Mouse (Mus musculus) frontal cortex, postnatal 36 days (tissue): ENCODE results near the gene C1d.
"Not testable (repeated sequence)": the region's sequence is repeated elsewhere in the genome, so short reads cannot be mapped to it uniquely, and the experiment has no call there.

Source experiments
- DNase-seq, 2 experiments: peaks; one replicate each; pipeline ENCODE4 v3.0.0; 2022; ENCODE audit warnings: low spot score in 2 of 2

C1d gene

GRCm38 (mm10) chr11:17257443-17257842 lies at the start of gene C1d:
TSS of gene C1d (plus strand) at chr11:17257579.
- DNase-seq = peak; percentile 97

GRCm38 (mm10) chr11:17211258-17212140 lies 45.9 kb upstream of the C1d start, which contains the start of gene Pno1:
TSS of gene Pno1 (minus strand) at chr11:17211568.
- DNase-seq = peak; percentile 96 to 97

GRCm38 (mm10) chr11:17212141-17212495 lies 45.3 kb upstream of the C1d start:
- peak in 1 of 2 experiments; percentile 68 for DNase-seq

- no peak for DNase-seq
These were observed 44.4 kb upstream of the C1d start for GRCm38 (mm10) chr11:17212903-17213509.

- DNase-seq = no peak
These were observed 41.9 kb upstream of the C1d start for GRCm38 (mm10) chr11:17215475-17215874.

- no peak for DNase-seq
These were observed 36.3 kb upstream of the C1d start for GRCm38 (mm10) chr11:17221126-17221525.

GRCm38 (mm10) chr11:17232792-17233191 lies 24.6 kb upstream of the C1d start:
- DNase-seq = no peak

- no peak for DNase-seq
These were observed 20.8 kb upstream of the C1d start for GRCm38 (mm10) chr11:17236449-17237037.

- DNase-seq = not testable (repeated sequence)
These were observed 18.8 kb upstream of the C1d start for GRCm38 (mm10) chr11:17238598-17238997.

GRCm38 (mm10) chr11:17248715-17249114 lies 8.7 kb upstream of the C1d start:
- no peak for DNase-seq

- peak in 1 of 2 experiments; percentile 6 for DNase-seq
These were observed 490 bp upstream of the C1d start for GRCm38 (mm10) chr11:17256813-17257365.

- DNase-seq = peak in 1 of 2 experiments; percentile 29
These were observed 482 bp downstream of the C1d start for GRCm38 (mm10) chr11:17257861-17258260.

- no peak for DNase-seq
These were observed 9.8 kb downstream of the C1d start for GRCm38 (mm10) chr11:17267176-17267575.

- no peak for DNase-seq
These were observed 11.4 kb downstream of the C1d start for GRCm38 (mm10) chr11:17268801-17269200.

GRCm38 (mm10) chr11:17279959-17280358 lies 22.6 kb downstream of the C1d start:
- DNase-seq = peak; percentile 32 to 35

GRCm38 (mm10) chr11:17284055-17284454 lies 26.7 kb downstream of the C1d start:
- DNase-seq = no peak

- DNase-seq = no peak
These were observed 31.5 kb downstream of the C1d start for GRCm38 (mm10) chr11:17288884-17289283.

- DNase-seq = peak; percentile 67 to 73
These were observed 48.9 kb downstream of the C1d start for GRCm38 (mm10) chr11:17306007-17306891.

- DNase-seq = no peak
These were observed 50.1 kb downstream of the C1d start for GRCm38 (mm10) chr11:17307457-17307856.
